In the genomic region with DNA sequence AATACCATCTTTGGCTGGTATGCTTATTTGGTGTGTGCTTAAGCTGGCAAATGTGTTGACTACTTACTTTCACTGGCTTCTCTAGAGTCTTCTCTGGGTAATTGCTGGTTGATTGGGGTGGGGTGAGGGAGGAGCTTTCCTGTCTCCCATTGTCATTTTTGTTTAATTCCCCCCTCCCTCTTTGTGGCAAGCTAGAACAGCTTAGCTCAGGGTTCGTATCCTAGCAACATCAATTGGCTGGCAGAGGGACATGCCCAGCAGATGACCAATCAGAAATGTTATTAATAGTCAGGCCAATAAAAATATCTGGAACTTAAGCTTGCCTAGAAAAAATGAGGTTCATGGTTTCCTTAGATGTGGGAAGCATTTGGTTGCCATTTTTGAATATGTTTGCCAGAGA, we compare ENCODE assay signal across 27 mouse cellular contexts. TPM values are rescaled to one million over a fixed set of nuclear protein-coding genes. Genes with fewer than 3 reads are reported as not detected.
DNase-seq lines count a peak whose midpoint lies in the region; ATAC-seq lines count a peak whose summit lies in the region.
"Had no signal": no experiment of that assay in that cellular context is flagged by ENCODE, and none has a peak within 500 bp of the region (broad histone marks: within the 10 kb centered on the region; RNA-seq: fewer than 3 reads in every experiment).

No protein-coding gene starts in this region.

- peaks cover 93% of the 10 kb centered on the region for H3K27me3 ChIP-seq in limb, embryonic 13.5 days
- H3K27me3 ChIP-seq in limb, embryonic 10.5 days (ENCODE audit: low read depth, poor library complexity, severe bottlenecking): peaks cover 99% of the 10 kb centered on the region
- peaks cover 95% of the 10 kb centered on the region for H3K27me3 ChIP-seq in midbrain, embryonic 13.5 days
- peaks cover 96% of the 10 kb centered on the region for H3K27me3 ChIP-seq in neural tube, embryonic 13.5 days

- no peak overlapping the region for H3K9ac ChIP-seq in limb, embryonic 13.5 days
- 0 out of 2 replicates have a peak overlapping the region, but pooled peaks have one; percentile 14 for H3K9ac ChIP-seq in midbrain, embryonic 13.5 days (replicated peaks)
- no peak overlapping the region for H3K9ac ChIP-seq in neural tube, embryonic 13.5 days
- H3K9ac ChIP-seq: forebrain, embryonic 13.5 days; liver, embryonic 15.5 days had no signal

- no peak overlapping the region for H3K4me3 ChIP-seq in limb, embryonic 13.5 days
- no peak overlapping the region for H3K4me3 ChIP-seq in limb, embryonic 10.5 days
- peak overlapping the region; percentile 16 for H3K4me3 ChIP-seq in midbrain, embryonic 13.5 days (replicated peaks)
- H3K4me3 ChIP-seq in neural tube, embryonic 13.5 days: no peak overlapping the region
- H3K4me3 ChIP-seq: forebrain, embryonic 13.5 days; heart, adult 2 months; left cerebral cortex, adult 2 months; liver, embryonic 15.5 days had no signal

- no peak overlapping the region for H3K27ac ChIP-seq in limb, embryonic 13.5 days
- H3K27ac ChIP-seq in limb, embryonic 10.5 days: no peak overlapping the region
- H3K27ac ChIP-seq in midbrain, embryonic 13.5 days: peak overlapping the region; percentile 12; the same call in 1 of the 2 replicates
- H3K27ac ChIP-seq in neural tube, embryonic 13.5 days (replicated peaks): no peak overlapping the region
- H3K27ac ChIP-seq: forebrain, embryonic 13.5 days; heart, adult 2 months; left cerebral cortex, adult 2 months; liver, embryonic 15.5 days; stomach, postnatal 0 days had no signal

- DNase-seq in embryo, embryonic 11 days: peak; percentile 25
- no peak for DNase-seq in embryo, embryonic 9.5 days (ENCODE audit: extremely low spot score)
- DNase-seq in limb, embryonic 10.5 days (ENCODE audit: low spot score): no peak
- no peak for DNase-seq in layer of hippocampus, postnatal 10 days (ENCODE audit: low spot score in 2 of 2)
- DNase-seq: adrenal gland, postnatal 14 days; cerebellum, adult 11 months; cerebellum, postnatal 10 days; gastrocnemius, postnatal 36 days; heart, adult 2 months; heart, postnatal 36 days; kidney, adult 11 months; layer of hippocampus, adult 9-11 months; liver; lung, postnatal 4 days; right cerebral cortex, postnatal 14 days; thymus, adult 2 months; thymus, postnatal 4 days had no signal

- no peaks in the 10 kb centered on the region for H3K36me3 ChIP-seq in limb, embryonic 13.5 days
- no peaks in the 10 kb centered on the region for H3K36me3 ChIP-seq in limb, embryonic 10.5 days
- no peaks in the 10 kb centered on the region for H3K36me3 ChIP-seq in midbrain, embryonic 13.5 days
- H3K36me3 ChIP-seq in neural tube, embryonic 13.5 days: no peaks in the 10 kb centered on the region
- H3K36me3 ChIP-seq: liver, embryonic 15.5 days had no signal

- H3K4me2 ChIP-seq in limb, embryonic 13.5 days (replicated peaks): peak overlapping the region; percentile 20
- H3K4me2 ChIP-seq in midbrain, embryonic 13.5 days (replicated peaks): peak overlapping the region; percentile 34
- H3K4me2 ChIP-seq in neural tube, embryonic 13.5 days: peak overlapping the region; percentile 22; the same call in 1 of the 2 replicates
- H3K4me2 ChIP-seq: forebrain, embryonic 13.5 days; liver, embryonic 15.5 days had no signal

- 0% methylated on average over 1 of the region's 1 CpGs for WGBS in limb, embryonic 13.5 days
- WGBS in limb, embryonic 10.5 days: 0% methylated on average over 1 of the region's 1 CpGs
- WGBS in midbrain, embryonic 13.5 days: 0% methylated on average over 1 of the region's 1 CpGs
- 0% methylated on average over 1 of the region's 1 CpGs for WGBS in neural tube, embryonic 13.5 days

- no peak for ATAC-seq in limb, embryonic 13.5 days (ENCODE audit: low FRiP score, low read depth)
- no peak for ATAC-seq in midbrain, embryonic 13.5 days
- no peak for ATAC-seq in neural tube, embryonic 13.5 days (ENCODE audit: low read depth)
- ATAC-seq: forebrain, embryonic 13.5 days had no signal

- H3K4me1 ChIP-seq in limb, embryonic 13.5 days: 0 out of 2 replicates have a peak, but pooled peaks cover 15% of the 10 kb centered on the region
- H3K4me1 ChIP-seq in limb, embryonic 10.5 days: peaks cover 28% of the 10 kb centered on the region
- H3K4me1 ChIP-seq in midbrain, embryonic 13.5 days (replicated peaks): no peaks in the 10 kb centered on the region
- peaks cover 34% of the 10 kb centered on the region; the same call in 1 of the 2 replicates for H3K4me1 ChIP-seq in neural tube, embryonic 13.5 days (replicated peaks)
- H3K4me1 ChIP-seq: forebrain, embryonic 13.5 days; liver, embryonic 15.5 days had no signal

- no peaks in the 10 kb centered on the region for H3K9me3 ChIP-seq in limb, embryonic 13.5 days
- no peaks in the 10 kb centered on the region for H3K9me3 ChIP-seq in limb, embryonic 10.5 days (replicated peaks)
- H3K9me3 ChIP-seq in midbrain, embryonic 13.5 days: no peaks in the 10 kb centered on the region
- no peaks in the 10 kb centered on the region for H3K9me3 ChIP-seq in neural tube, embryonic 13.5 days
- H3K9me3 ChIP-seq: forebrain, embryonic 13.5 days; liver, embryonic 15.5 days had no signal

RNA-seq across cellular contexts. Expression of a gene that starts 11.8 kb away (rescaled TPM):
- 57.2 and 66.0 TPM in 2 replicates for polyA plus RNA-seq in limb, embryonic 13.5 days (2015; fragmentation: Nextera tagmentation; extraction: Ambion mirVana)
- 6.7 and 19.7 TPM in 2 replicates for polyA plus RNA-seq in limb, embryonic 10.5 days (2016; fragmentation: Nextera tagmentation; extraction: Ambion mirVana)
- polyA plus RNA-seq in midbrain, embryonic 13.5 days (2015; fragmentation: Nextera tagmentation; extraction: Ambion mirVana): 256 and 296 TPM in 2 replicates
- polyA plus RNA-seq in neural tube, embryonic 13.5 days (2015; fragmentation: Nextera tagmentation; extraction: Ambion mirVana): 75.0 and 76.0 TPM in 2 replicates
- total RNA-seq in layer of hippocampus, postnatal 10 days (2021): under 1 TPM; 0.11 to 0.50 TPM
- total RNA-seq: gastrocnemius, postnatal 36 days; heart, adult 2 months; heart, postnatal 36 days; megakaryocyte-erythroid progenitor cell, adult 5-6 weeks; neutrophil, adult 5-6 weeks had no signal
- polyA plus RNA-seq: large intestine, adult 2 months; stomach, postnatal 0 days had no signal
